Mouse (Mus musculus): ENCODE data around the gene Recql5. TPM values are rescaled to one million over a fixed set of nuclear protein-coding genes. Genes with fewer than 3 reads are reported as not detected.

Gene Recql5
- total RNA-seq, 2 experiments from 2014 or later, result 36.6 to 39.3 TPM

DNA sequence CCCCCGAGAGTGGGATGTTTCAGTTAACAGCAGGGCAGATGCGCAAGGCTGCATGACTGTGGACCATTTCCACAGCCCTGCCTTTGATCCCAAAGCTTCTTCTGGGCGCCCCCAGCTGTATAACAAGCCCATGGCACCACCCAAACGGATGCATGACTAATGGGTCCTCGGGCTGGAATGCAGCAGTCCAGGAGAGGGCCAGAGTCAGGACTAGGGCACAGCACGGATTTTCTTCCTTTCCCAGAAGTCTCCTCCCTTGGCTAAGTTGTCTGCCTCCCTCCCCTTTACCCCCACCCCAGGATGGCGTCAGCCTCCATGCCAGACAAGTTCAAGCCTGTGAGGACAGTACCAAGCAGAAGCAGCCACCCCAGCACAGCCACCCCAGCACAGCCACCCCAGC is 24.7 kb upstream of the Recql5 start:
- DNase-seq (ENCODE audit: low spot score in 2 of 2), result no peak
- Histone ChIP-seq H3K4me3 (no peak overlapping the region), H3K27ac (peak overlapping the region; percentile 68)
- TF ChIP-seq CTCF (conservative IDR thresholded peaks at IDR 0.05), result no peak

DNA sequence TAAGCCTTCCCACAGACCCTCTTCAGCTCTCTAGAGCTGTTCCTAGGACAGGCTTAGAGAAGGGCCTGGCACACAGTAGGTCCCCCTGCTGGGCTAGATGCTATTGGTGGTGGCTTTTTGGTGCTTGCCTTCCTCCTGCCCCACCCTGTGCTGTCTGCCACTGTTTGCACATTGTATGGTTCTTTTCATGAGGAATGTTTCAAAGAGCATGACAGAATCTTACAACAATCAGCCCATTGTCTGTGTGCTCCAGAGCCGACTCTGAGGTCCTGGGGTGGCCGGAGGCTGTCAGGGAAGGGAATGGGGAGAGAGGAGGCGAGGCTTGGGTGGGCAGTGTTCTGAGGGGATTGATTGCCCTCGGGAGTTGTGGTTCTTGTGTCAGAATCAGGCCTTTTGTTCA is 23.2 kb upstream of the Recql5 start:
- Histone ChIP-seq H3K4me3 (no peak overlapping the region), H3K27ac (peak overlapping the region; percentile 68)
- peak; percentile 19 for TF ChIP-seq CTCF (conservative IDR thresholded peaks at IDR 0.05)
- peak in 1 of 2 experiments; percentile 20 for DNase-seq (ENCODE audit: low spot score in 2 of 2)

DNA sequence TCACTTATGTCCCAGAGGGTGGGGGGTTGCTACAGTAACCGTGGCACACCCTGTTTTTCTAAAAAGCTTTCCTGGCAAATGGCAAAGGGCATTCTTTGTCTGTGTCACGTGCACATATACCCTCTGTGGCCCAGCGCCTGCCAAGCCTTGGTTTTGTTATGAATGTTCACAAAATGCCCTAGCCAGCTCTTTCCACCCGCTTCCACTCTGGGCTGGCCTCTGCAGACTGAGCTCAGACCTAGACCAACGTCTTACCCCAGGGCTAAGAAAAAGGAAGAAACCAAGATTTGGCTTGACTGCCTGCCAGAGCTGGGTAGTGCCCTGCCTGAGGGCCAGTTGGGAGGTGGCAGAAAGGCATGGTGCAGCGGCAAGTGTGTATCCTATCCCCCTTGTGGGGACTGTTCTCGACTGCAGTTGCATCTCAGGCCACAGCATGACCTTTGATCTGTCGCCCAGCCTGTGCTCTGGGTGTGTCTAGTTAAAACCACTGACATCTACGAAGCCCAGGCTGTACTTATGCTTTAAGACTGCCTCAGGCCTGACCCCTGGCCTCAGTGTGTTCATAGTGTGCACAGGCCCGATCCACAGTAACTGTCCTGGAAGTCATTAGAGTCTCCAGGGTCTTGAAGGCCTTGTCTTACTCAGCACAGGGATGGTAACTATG is 22.1 kb upstream of the Recql5 start:
- Histone ChIP-seq H3K27ac (peak overlapping the region; percentile 73), H3K4me3 (no peak overlapping the region)
- no peak for TF ChIP-seq CTCF (conservative IDR thresholded peaks at IDR 0.05)
- no peak for DNase-seq (ENCODE audit: low spot score in 2 of 2)

DNA sequence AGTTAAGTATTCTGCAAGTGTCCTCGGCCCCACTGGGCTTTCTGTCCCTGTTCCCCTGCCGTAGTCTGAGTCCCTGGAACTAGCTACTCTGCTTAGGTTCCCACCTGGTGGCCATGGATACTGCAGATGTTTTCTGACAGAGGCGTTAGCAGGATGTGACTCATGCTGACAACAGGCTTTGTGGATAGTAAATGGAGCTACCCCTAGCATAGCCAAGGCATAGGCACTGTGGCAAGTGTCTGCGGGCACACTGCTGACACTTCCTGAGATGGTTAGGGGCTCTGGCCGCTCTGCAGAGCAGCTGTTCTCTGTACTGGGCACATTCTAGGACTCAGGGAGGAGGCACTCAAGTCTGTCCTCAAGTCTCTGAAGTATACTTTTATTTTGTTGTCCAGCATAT is 21.4 kb upstream of the Recql5 start:
- Histone ChIP-seq H3K4me3 (no peak overlapping the region), H3K27ac (peak overlapping the region; percentile 73)
- TF ChIP-seq CTCF (conservative IDR thresholded peaks at IDR 0.05), result no peak
- no peak for DNase-seq (ENCODE audit: low spot score in 2 of 2)

DNA sequence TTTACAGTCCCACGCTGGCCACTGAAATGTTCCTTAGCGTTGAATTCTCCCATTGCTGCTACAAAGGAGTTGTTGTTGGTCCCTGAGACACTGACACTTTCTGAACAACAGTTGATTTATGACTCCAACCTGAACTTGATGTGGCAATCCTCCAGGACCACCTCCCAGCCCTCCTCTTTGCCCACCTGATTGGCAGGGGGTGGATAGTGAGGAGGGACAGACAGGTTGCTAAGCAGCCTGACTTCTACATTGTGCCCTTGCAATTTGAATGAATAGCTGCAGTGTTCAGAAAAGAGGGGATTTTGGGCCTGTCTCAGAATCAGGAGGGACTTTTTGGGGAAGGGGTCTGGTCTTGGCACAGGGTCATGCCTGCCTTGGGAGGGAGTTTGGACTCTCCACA is 17.4 kb upstream of the Recql5 start:
- Histone ChIP-seq H3K4me3 (no peak overlapping the region), H3K27ac (peak overlapping the region; percentile 36; the same call in 1 of the 2 replicates)
- no peak for TF ChIP-seq CTCF (conservative IDR thresholded peaks at IDR 0.05)
- no peak for DNase-seq (ENCODE audit: low spot score in 2 of 2)

DNA sequence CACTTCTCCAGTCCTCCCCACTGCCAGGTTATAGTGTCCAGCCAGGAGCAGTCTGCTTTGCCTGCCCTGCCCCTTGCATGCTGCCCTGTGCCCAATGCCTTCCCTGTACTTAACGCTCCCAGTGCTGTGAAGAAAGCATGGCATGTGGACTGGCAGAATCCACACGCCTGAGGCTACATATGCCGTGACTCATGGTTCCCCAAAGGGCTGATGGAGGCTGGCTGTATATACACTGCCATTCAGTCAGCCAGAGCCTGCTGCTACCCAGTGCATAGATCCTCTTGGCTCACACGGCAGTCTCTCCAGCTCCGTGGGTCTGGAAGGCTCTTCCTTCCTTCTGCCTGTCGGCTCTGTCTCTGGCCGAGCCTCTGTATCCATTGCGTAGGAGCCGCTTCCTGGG is 15.0 kb upstream of the Recql5 start:
- no peak for DNase-seq (ENCODE audit: low spot score in 2 of 2)
- TF ChIP-seq CTCF (conservative IDR thresholded peaks at IDR 0.05), result no peak
- H3K27ac ChIP-seq, result no peak overlapping the region
- H3K4me3 ChIP-seq, result no peak overlapping the region

DNA sequence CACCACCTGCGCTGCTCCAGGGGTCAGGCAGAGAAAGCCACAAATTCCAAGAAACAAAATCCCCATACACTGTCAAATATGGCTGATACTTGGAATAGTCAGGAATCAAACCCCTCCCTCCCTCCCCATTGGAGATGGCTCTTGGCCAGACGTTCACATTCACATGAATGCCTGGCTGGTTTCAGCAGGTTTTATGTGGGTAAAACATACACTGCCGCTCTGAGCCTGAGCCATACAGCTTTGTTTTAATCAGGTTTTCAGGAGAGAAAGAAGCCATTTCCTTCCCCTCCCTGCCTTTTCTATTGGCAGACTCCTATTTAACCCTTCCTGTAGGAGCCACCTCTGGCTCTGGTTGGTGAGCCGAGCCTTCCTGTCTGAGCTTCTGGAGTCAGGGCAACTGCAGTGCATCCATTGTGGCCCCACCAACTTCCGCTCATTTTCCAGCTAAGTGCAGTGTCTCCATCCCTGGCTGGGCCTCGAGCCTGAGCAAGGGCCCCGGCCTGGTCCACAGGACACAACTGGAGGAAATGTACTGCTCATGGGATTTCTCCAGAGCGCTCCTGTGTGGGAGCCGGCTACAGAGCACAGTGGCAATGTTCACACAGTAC is 13.0 kb upstream of the Recql5 start:
- no peak for TF ChIP-seq CTCF (conservative IDR thresholded peaks at IDR 0.05)
- Histone ChIP-seq H3K4me3 (no peak overlapping the region), H3K27ac (no peak overlapping the region)
- no peak for DNase-seq (ENCODE audit: low spot score in 2 of 2)

DNA sequence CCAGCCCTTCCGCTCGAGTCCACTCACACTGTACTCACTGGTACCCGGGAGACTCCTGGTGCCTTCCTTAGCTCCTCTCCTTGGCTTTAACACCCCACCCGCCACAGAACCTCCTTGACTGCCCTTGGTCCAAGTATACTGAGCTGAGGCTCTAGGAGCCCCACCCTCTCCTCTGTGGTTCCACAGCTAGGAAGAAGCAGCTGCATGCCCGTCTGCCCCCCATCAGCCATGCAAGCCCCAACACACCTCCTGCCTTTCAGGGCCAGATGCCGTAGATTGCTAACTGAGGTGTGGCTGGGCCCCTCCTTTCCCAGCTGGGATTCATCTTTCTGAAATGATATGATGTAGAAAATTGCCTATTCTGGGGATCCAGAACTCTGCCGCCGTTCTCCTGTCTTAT is 12.0 kb upstream of the Recql5 start:
- Histone ChIP-seq H3K27ac (no peak overlapping the region), H3K4me3 (no peak overlapping the region)
- DNase-seq (ENCODE audit: low spot score in 2 of 2), result no peak
- no peak for TF ChIP-seq CTCF (conservative IDR thresholded peaks at IDR 0.05)

DNA sequence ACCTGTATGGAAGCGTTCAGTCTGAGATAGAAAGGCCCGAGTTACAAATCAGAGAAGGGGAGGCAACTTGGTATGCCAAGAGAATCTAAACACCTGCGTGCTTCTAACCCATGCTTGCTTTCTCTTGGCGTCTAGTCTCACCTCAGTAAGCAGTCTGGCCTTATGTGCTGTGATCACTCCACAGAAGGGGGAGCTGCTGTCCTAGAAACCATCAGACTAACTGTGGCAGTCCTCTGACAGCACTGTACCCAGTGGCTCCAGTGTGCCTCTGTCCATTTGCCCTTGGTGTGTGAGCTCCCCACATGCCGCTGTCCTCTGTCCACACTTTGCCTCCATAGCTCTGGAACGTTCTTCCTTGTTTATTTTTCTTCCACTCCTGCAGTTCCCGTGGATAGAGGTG is 8.7 kb upstream of the Recql5 start:
- peak; percentile 50 for TF ChIP-seq CTCF (conservative IDR thresholded peaks at IDR 0.05)
- Histone ChIP-seq H3K4me3 (no peak overlapping the region), H3K27ac (no peak overlapping the region)
- DNase-seq (ENCODE audit: low spot score in 2 of 2), result no peak

DNA sequence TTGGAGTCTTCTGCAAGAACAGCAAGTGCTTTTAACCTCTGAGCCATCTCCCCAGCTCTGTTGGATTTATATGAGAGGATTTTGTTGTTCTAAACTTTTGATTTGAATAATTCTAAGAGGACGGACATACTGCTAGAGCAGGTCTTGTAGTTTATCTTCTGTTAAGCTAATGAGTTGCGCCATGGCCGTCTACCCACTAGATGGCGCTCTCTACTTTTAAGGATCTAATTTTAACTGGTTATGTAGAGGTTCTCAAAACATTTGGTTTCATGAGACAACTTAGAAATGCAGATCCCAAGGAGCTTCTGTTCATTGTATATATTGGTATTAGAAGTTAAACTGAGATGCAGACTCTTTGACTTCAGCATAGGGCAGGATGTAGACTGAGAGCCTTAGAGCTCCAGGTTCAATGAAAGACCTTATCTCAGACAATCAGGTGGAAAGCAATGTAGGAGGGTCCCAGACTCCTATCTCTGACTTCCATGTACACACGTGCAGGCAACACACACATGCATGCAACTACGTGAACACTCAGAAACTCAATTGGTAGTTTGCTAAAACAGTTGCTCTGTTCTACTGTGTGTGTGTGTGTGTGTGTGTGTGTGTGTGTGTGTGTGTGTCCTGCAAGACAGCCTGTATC is 6.5 kb upstream of the Recql5 start:
- peak; percentile 57 to 72 for DNase-seq (ENCODE audit: low spot score in 2 of 2)
- peak; percentile 99 for TF ChIP-seq CTCF (conservative IDR thresholded peaks at IDR 0.05)
- H3K27ac ChIP-seq, result no peak overlapping the region
- no peak overlapping the region for H3K4me3 ChIP-seq

DNA sequence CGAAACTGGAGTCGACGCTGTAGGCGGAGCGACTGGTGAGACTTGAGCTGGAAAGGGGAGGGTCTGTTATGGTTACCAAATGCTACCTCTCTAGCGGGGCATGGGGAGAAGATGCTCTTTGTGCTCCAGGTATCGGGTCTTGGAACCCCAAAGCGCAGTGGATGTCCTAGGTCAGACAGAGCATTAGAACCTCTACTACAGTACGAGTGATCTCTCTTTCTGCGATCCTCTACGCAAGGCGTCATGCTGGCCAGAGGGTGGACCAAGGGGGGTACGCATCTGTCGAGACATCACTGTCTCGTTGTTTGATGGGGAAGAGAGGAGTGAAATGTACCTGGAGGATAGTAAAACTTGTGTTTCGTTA is 452 bp upstream of the Recql5 start:
- no peak for TF ChIP-seq CTCF (conservative IDR thresholded peaks at IDR 0.05)
- no peak for DNase-seq (ENCODE audit: low spot score in 2 of 2)
- H3K27ac ChIP-seq, result peak overlapping the region; percentile 87
- peak overlapping the region; percentile 93 for H3K4me3 ChIP-seq

DNA sequence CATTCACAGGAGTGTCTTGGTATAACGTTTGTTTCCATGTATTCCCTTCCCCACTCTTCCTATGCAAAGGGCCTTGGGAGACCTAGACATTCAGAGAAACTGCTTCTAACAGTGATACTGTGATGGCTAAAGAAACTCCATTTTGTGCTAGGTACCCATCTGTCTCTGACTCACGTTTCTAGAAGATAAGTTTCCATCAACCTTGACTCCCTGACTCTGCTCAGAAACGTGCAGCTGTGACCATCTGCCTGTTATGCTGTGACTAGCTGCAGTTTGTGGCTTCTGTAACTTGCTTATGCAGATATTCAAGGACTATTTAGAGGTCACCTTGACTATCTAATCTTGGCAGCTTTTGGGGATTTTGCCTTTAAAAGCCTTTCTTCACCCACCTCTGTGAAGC is 2.0 kb downstream of the Recql5 start:
- DNase-seq (ENCODE audit: low spot score in 2 of 2), result no peak
- H3K27ac ChIP-seq, result no peak overlapping the region
- no peak for TF ChIP-seq CTCF (conservative IDR thresholded peaks at IDR 0.05)
- no peak overlapping the region for H3K4me3 ChIP-seq

DNA sequence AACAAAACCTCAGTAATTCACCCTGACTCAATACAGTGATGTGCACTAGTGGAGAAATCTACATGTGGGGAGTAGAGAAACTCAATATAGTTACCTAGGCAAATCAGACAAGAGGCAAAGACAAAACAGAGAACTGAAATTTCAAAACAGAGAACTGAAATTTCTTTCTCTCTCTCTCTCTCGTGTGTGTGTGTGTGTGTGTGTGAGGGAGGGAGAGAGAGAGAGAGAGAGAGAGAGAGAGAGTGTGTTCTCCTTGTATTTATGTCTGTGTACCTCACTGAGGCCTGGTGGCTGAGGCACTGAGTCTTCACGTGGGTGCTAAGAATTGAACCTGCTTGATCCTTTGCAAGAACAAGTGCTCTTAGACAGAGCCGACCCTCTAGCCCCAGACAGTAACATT is 3.5 kb downstream of the Recql5 start:
- no peak for DNase-seq (ENCODE audit: low spot score in 2 of 2)
- no peak overlapping the region for H3K27ac ChIP-seq
- H3K4me3 ChIP-seq, result no peak overlapping the region
- no peak for TF ChIP-seq CTCF (conservative IDR thresholded peaks at IDR 0.05)

DNA sequence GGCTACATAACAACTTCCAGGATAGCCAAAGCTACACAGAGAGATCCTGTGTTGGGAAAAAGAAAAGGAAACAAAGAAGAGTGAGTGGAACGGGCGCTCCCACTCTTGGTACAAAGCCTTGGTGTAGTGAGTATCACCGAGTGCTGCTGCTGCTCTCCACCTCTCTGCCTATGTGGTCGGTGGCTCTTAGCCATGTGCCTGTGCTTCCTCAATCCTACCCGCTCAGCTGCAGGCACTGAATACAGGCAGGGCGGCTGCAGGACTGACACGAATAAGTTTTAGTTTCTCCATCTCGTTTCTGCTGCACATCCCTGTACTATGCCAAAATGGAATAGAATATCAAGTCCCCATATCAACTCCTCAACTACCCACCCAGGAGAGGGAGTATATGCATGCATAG is 4.2 kb downstream of the Recql5 start:
- no peak overlapping the region for H3K27ac ChIP-seq
- DNase-seq (ENCODE audit: low spot score in 2 of 2), result no peak
- no peak for TF ChIP-seq CTCF (conservative IDR thresholded peaks at IDR 0.05)
- H3K4me3 ChIP-seq, result no peak overlapping the region
